ENCODE assay signal across 9 mouse cellular contexts in the genomic region with DNA sequence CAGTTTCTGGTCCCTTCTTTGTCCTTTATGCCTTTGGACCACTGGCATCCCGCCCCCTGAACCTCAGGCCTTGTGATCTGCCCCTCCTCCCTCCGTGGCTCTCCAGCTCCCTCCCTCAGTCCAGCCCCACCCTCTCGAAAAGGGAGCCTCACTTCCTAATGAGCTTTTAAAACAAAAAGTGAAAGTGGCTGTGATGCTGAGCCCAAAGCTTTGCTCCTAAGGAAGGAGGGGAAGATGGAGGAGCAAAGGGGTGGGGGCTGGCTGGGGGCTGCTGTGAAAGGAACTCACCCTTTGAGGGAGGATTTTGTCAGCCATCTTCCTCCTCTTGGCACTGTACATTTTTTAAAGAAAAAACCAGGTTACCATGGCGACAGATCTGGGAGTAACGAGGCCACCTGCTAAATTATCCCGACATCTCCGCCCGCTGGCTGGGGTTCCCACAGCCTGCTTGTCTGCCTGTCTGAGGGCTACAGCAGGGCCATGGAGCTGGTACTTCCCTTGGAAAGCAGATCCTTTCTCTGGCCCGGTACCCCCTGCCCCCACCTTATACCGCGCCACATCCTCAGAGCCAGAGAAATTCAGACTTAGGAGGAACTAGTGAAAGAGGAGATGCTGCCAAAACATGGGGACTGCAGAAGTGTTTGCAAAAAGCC. TPM values are rescaled to one million over a fixed set of nuclear protein-coding genes. Genes with fewer than 3 reads are reported as not detected.
DNase-seq lines count a peak whose midpoint lies in the region; ATAC-seq and TF ChIP-seq lines count a peak whose summit lies in the region.
"Had no signal": no experiment of that assay in that cellular context is flagged by ENCODE, and none has a peak within 500 bp of the region (broad histone marks: within the 10 kb centered on the region; RNA-seq: fewer than 3 reads in every experiment).

No protein-coding gene starts in this region.

- WGBS in intestine, embryonic 15.5 days = 37% methylated on average over 11 of the region's 11 CpGs
- WGBS in intestine, embryonic 16.5 days = 24% methylated on average over 11 of the region's 11 CpGs
- 4% methylated on average over 11 of the region's 11 CpGs for WGBS in bone marrow, adult 2 months

- peaks cover 10% of the 10 kb centered on the region for H3K36me3 ChIP-seq in intestine, embryonic 15.5 days
- H3K36me3 ChIP-seq in intestine, embryonic 16.5 days (ENCODE audit: control insufficient read depth, insufficient read depth, low read length) = peaks cover 8% of the 10 kb centered on the region; the same call in 1 of the 2 replicates
- no peaks in the 10 kb centered on the region for H3K36me3 ChIP-seq in splenic B cell, adult 2 months (ENCODE audit: control insufficient read depth, insufficient read depth, low read length, poor library complexity, severe bottlenecking)

- 0 out of 2 replicates have a peak overlapping the region, but pooled peaks have one; percentile 44 for H3K27ac ChIP-seq in intestine, embryonic 15.5 days
- no peak overlapping the region for H3K27ac ChIP-seq in intestine, embryonic 16.5 days (ENCODE audit: low read length)
- no peak overlapping the region for H3K27ac ChIP-seq in bone marrow, adult 2 months (ENCODE audit: control insufficient read depth, insufficient read depth, low read depth, low read length, poor library complexity)

- no peak overlapping the region for H3K4me3 ChIP-seq in intestine, embryonic 15.5 days (replicated peaks)
- no peak overlapping the region for H3K4me3 ChIP-seq in intestine, embryonic 16.5 days (ENCODE audit: low read length)
- H3K4me3 ChIP-seq in bone marrow, adult 2 months (replicated peaks; ENCODE audit: control insufficient read depth, low read depth, low read length) = peak overlapping the region; percentile 52

- TF ChIP-seq POLR2A in bone marrow, adult 2 months (IDR thresholded peaks at IDR 0.05; ENCODE audit: borderline replicate concordance, control insufficient read depth, low read depth, low read length) = no peak

- ATAC-seq in intestine, embryonic 15.5 days = no peak
- ATAC-seq in intestine, embryonic 16.5 days = no peak
- ATAC-seq in frontal cortex, adult (ENCODE audit: low TSS enrichment) = peak; percentile 53
- 0 out of 2 replicates have a peak, but pooled peaks have one; percentile 5 for ATAC-seq in megakaryocyte progenitor cell, adult 5-6 weeks (replicated peaks; ENCODE audit: poor library complexity)

- no peaks in the 10 kb centered on the region for H3K9me3 ChIP-seq in intestine, embryonic 15.5 days
- H3K9me3 ChIP-seq in intestine, embryonic 16.5 days (ENCODE audit: control insufficient read depth, low read length) = no peaks in the 10 kb centered on the region

- no peak for TF ChIP-seq CTCF in bone marrow, adult 2 months (IDR thresholded peaks at IDR 0.05; ENCODE audit: control insufficient read depth, insufficient read depth, low read length)

- H3K27me3 ChIP-seq in intestine, embryonic 15.5 days (replicated peaks) = peaks cover 6% of the 10 kb centered on the region; the same call in 1 of the 2 replicates
- peaks cover 15% of the 10 kb centered on the region for H3K27me3 ChIP-seq in intestine, embryonic 16.5 days (replicated peaks; ENCODE audit: control insufficient read depth, insufficient read depth, low read length)
- H3K27me3 ChIP-seq in splenic B cell, adult 2 months (ENCODE audit: control insufficient read depth, insufficient read depth, low read length, poor library complexity, severe bottlenecking) = no peaks in the 10 kb centered on the region

- no peak overlapping the region for H3K4me2 ChIP-seq in intestine, embryonic 15.5 days (replicated peaks)
- no peak overlapping the region for H3K4me2 ChIP-seq in intestine, embryonic 16.5 days (ENCODE audit: low read depth, low read length)

- H3K4me1 ChIP-seq in intestine, embryonic 15.5 days (replicated peaks) = peaks cover 42% of the 10 kb centered on the region
- peaks cover 37% of the 10 kb centered on the region for H3K4me1 ChIP-seq in intestine, embryonic 16.5 days (ENCODE audit: control insufficient read depth, insufficient read depth, low read length)
- no peaks in the 10 kb centered on the region; the same call in 1 of the 2 replicates for H3K4me1 ChIP-seq in bone marrow, adult 2 months (ENCODE audit: control insufficient read depth, insufficient read depth, low read length)

- DNase-seq in kidney, postnatal 10 days = peak; percentile 50
- peak; percentile 50 for DNase-seq in splenic B cell, adult 2 months (ENCODE audit: low read depth, low spot score)
- no peak for DNase-seq in ovary, postnatal 14 days (ENCODE audit: low spot score)

- H3K9ac ChIP-seq in intestine, embryonic 15.5 days = no peak overlapping the region
- H3K9ac ChIP-seq in intestine, embryonic 16.5 days (ENCODE audit: low read depth, low read length) = no peak overlapping the region

RNA-seq across cellular contexts. Expression of gene Chpf2, which starts 10.1 kb away (rescaled TPM):
- 14.7 and 16.0 TPM in 2 replicates for polyA plus RNA-seq in intestine, embryonic 15.5 days (2015; fragmentation: Nextera tagmentation; extraction: Ambion mirVana)
- 16.3 and 18.0 TPM in 2 replicates for polyA plus RNA-seq in intestine, embryonic 16.5 days (2015; fragmentation: Nextera tagmentation; extraction: Ambion mirVana)
- 8.6 and 20.6 TPM in 2 replicates for polyA plus RNA-seq in bone marrow, adult 2 months (2011; ENCODE audit: insufficient read depth, insufficient read length, low replicate concordance, missing spikeins)
- total RNA-seq in megakaryocyte progenitor cell, adult 5-6 weeks (2015) = 4.7 and 5.9 TPM in 2 replicates
- 12.4 and 35.1 TPM in 2 replicates for total RNA-seq in megakaryocyte progenitor cell, adult 5-6 weeks (2017)

RNA-seq across cellular contexts. Expression of gene Abcf2, which starts 19.4 kb away (rescaled TPM):
- polyA plus RNA-seq in intestine, embryonic 15.5 days (2015; fragmentation: Nextera tagmentation; extraction: Ambion mirVana) = 86.0 and 87.1 TPM in 2 replicates
- 75.0 and 82.7 TPM in 2 replicates for polyA plus RNA-seq in intestine, embryonic 16.5 days (2015; fragmentation: Nextera tagmentation; extraction: Ambion mirVana)
- polyA plus RNA-seq in bone marrow, adult 2 months (2011; ENCODE audit: insufficient read depth, insufficient read length, low replicate concordance, missing spikeins) = 22.9 and 29.1 TPM in 2 replicates
- 45.4 and 46.0 TPM in 2 replicates for total RNA-seq in megakaryocyte progenitor cell, adult 5-6 weeks (2015)
- 113 and 115 TPM in 2 replicates for total RNA-seq in megakaryocyte progenitor cell, adult 5-6 weeks (2017)

RNA-seq across cellular contexts. Expression of gene Smarcd3, which starts 27.6 kb away (rescaled TPM):
- 15.5 and 18.4 TPM in 2 replicates for polyA plus RNA-seq in intestine, embryonic 15.5 days (2015; fragmentation: Nextera tagmentation; extraction: Ambion mirVana)
- polyA plus RNA-seq in intestine, embryonic 16.5 days (2015; fragmentation: Nextera tagmentation; extraction: Ambion mirVana) = 9.5 and 10.0 TPM in 2 replicates
- 3.4 and 6.1 TPM in 2 replicates for polyA plus RNA-seq in bone marrow, adult 2 months (2011; ENCODE audit: insufficient read depth, insufficient read length, low replicate concordance, missing spikeins)
- not detected in 2 replicates for total RNA-seq in megakaryocyte progenitor cell, adult 5-6 weeks (2015)
- total RNA-seq in megakaryocyte progenitor cell, adult 5-6 weeks (2017) = 0.08 TPM in 1 of 2 replicates, not detected in the other

RNA-seq across cellular contexts. Expression of gene 4931409K22Rik, which starts 40.0 kb away (rescaled TPM):
- 0.05 and 0.08 TPM in 2 replicates for polyA plus RNA-seq in intestine, embryonic 15.5 days (2015; fragmentation: Nextera tagmentation; extraction: Ambion mirVana)
- polyA plus RNA-seq in intestine, embryonic 16.5 days (2015; fragmentation: Nextera tagmentation; extraction: Ambion mirVana) = not detected in 2 replicates
- 4.7 TPM in 1 of 2 replicates, not detected in the other for polyA plus RNA-seq in bone marrow, adult 2 months (2011; ENCODE audit: insufficient read depth, insufficient read length, low replicate concordance, missing spikeins)
- total RNA-seq in megakaryocyte progenitor cell, adult 5-6 weeks (2015) = not detected in 2 replicates
- total RNA-seq in megakaryocyte progenitor cell, adult 5-6 weeks (2017) = not detected in 2 replicates
- polyA plus RNA-seq: heart, embryonic 16.5 days had no signal

RNA-seq across cellular contexts. Expression of gene Asb10, which starts 55.9 kb away (rescaled TPM):
- 0.33 and 0.40 TPM in 2 replicates for polyA plus RNA-seq in intestine, embryonic 15.5 days (2015; fragmentation: Nextera tagmentation; extraction: Ambion mirVana)
- 0.16 and 0.29 TPM in 2 replicates for polyA plus RNA-seq in intestine, embryonic 16.5 days (2015; fragmentation: Nextera tagmentation; extraction: Ambion mirVana)
- polyA plus RNA-seq in bone marrow, adult 2 months (2011; ENCODE audit: insufficient read depth, insufficient read length, low replicate concordance, missing spikeins) = not detected in 2 replicates
- not detected in 2 replicates for total RNA-seq in megakaryocyte progenitor cell, adult 5-6 weeks (2015)
- not detected in 2 replicates for total RNA-seq in megakaryocyte progenitor cell, adult 5-6 weeks (2017)

Comparison
In these comparisons a context has a peak if more than half of its experiments do, and no peak if none do; other contexts are left out.
1. ATAC-seq: peak in frontal cortex, adult (single experiment) and megakaryocyte progenitor cell, adult 5-6 weeks (single experiment); none in intestine, embryonic 15.5 days (single experiment) and intestine, embryonic 16.5 days (single experiment).